In the genomic region with DNA sequence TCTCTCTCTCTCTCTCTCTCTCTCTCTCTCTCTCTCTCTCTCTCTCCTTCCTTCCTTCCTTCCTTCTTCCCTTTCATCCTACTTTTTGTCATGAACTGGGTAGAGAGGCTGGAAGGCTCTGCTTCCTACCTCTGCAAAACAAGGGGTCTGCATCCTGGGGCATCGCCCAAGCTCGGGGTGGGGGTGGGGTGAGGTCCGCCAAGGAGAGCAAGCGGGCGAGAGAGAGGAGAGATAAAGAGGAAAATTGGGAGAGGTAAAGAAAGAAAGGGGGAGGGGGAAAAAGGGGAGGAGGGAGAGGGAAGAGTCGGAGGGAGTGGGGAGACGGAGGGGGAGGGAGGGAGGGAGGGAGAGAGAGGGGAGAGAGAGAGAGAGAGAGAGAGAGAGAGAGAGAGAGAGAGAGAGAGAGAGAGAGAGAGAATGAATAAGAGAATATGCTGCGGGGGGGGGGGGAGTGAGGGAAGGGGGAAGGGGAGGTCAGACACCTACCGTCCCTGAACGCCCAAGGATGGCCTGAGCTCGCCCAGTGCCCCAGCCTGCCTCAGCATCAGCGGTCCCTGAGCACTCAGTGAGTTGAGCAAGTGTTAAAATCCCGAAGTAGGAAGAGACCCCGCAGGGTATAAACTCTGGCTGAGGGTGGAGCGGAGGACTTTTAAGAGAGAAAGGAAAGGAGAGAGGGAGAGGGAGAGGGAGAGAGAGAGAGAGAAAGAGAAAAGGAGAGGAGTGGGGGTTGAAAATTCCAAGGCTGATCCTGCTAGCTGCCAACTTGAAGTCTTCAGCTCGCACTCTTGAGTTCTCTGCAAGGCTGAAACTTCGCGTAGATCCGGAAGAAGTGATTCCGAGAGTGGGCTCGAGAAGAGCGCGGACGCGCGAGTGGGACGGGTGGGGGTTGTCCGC, we compare ENCODE assay signal across 8 mouse cellular contexts. TPM values are rescaled to one million over a fixed set of nuclear protein-coding genes. Genes with fewer than 3 reads are reported as not detected.
DNase-seq lines count a peak whose midpoint lies in the region; ATAC-seq lines count a peak whose summit lies in the region.

A gene (plus strand): TSS at position 579 of the 894 bp plus-strand sequence.

- no peaks in the 10 kb centered on the region for H3K9me3 ChIP-seq in megakaryocyte, embryonic 14.5 days
- no peaks in the 10 kb centered on the region for H3K9me3 ChIP-seq in forebrain, embryonic 10.5 days
- no peaks in the 10 kb centered on the region for H3K9me3 ChIP-seq in hindbrain, embryonic 13.5 days
- no peaks in the 10 kb centered on the region for H3K9me3 ChIP-seq in midbrain, embryonic 15.5 days

- peaks cover 49% of the 10 kb centered on the region for H3K4me1 ChIP-seq in megakaryocyte, embryonic 14.5 days
- H3K4me1 ChIP-seq in forebrain, embryonic 10.5 days = peaks cover 26% of the 10 kb centered on the region
- peaks cover 18% of the 10 kb centered on the region for H3K4me1 ChIP-seq in hindbrain, embryonic 13.5 days (replicated peaks)
- H3K4me1 ChIP-seq in midbrain, embryonic 15.5 days = peaks cover 12% of the 10 kb centered on the region

- H3K9ac ChIP-seq in hindbrain, embryonic 13.5 days = peak within 1 kb of the TSS; percentile 79
- peak within 1 kb of the TSS; percentile 48 for H3K9ac ChIP-seq in midbrain, embryonic 15.5 days

- WGBS in forebrain, embryonic 10.5 days = 0% methylated on average over 25 of the region's 28 CpGs
- under 1% methylated on average over 27 of the region's 28 CpGs for WGBS in hindbrain, embryonic 13.5 days
- 1% methylated on average over 27 of the region's 28 CpGs for WGBS in midbrain, embryonic 15.5 days

- H3K4me2 ChIP-seq in hindbrain, embryonic 13.5 days = peak within 1 kb of the TSS; percentile 82
- peak within 1 kb of the TSS; percentile 94 for H3K4me2 ChIP-seq in midbrain, embryonic 15.5 days

- H3K36me3 ChIP-seq in megakaryocyte, embryonic 14.5 days (replicated peaks; ENCODE audit: low read length) = peaks cover 16% of the 10 kb centered on the region
- no peaks in the 10 kb centered on the region for H3K36me3 ChIP-seq in forebrain, embryonic 10.5 days (replicated peaks)
- H3K36me3 ChIP-seq in hindbrain, embryonic 13.5 days = no peaks in the 10 kb centered on the region
- H3K36me3 ChIP-seq in midbrain, embryonic 15.5 days (replicated peaks) = no peaks in the 10 kb centered on the region

- ATAC-seq in megakaryocyte, adult 5-6 weeks (ENCODE audit: poor library complexity, severe bottlenecking) = no peak
- ATAC-seq in hindbrain, embryonic 13.5 days (ENCODE audit: low FRiP score) = peak; percentile 53; the same call in 1 of the 2 replicates
- peak; percentile 49 for ATAC-seq in midbrain, embryonic 15.5 days (replicated peaks)

- H3K27me3 ChIP-seq in megakaryocyte, embryonic 14.5 days (replicated peaks) = peaks cover 17% of the 10 kb centered on the region
- peaks cover 57% of the 10 kb centered on the region for H3K27me3 ChIP-seq in forebrain, embryonic 10.5 days (ENCODE audit: poor library complexity, severe bottlenecking)
- peaks cover 53% of the 10 kb centered on the region for H3K27me3 ChIP-seq in hindbrain, embryonic 13.5 days
- 0 out of 2 replicates have a peak, but pooled peaks cover 3% of the 10 kb centered on the region for H3K27me3 ChIP-seq in midbrain, embryonic 15.5 days (replicated peaks)

- peak within 1 kb of the TSS; percentile 97 for H3K4me3 ChIP-seq in megakaryocyte, embryonic 14.5 days (replicated peaks)
- H3K4me3 ChIP-seq in forebrain, embryonic 10.5 days = peak within 1 kb of the TSS; percentile 76
- peak within 1 kb of the TSS; percentile 69 for H3K4me3 ChIP-seq in hindbrain, embryonic 13.5 days
- H3K4me3 ChIP-seq in midbrain, embryonic 15.5 days = peak within 1 kb of the TSS; percentile 56

- H3K27ac ChIP-seq in forebrain, embryonic 10.5 days = peak within 1 kb of the TSS; percentile 86
- peak within 1 kb of the TSS; percentile 52 for H3K27ac ChIP-seq in hindbrain, embryonic 13.5 days
- H3K27ac ChIP-seq in midbrain, embryonic 15.5 days = peak within 1 kb of the TSS; percentile 16

- DNase-seq in forebrain, embryonic 10.5 days (ENCODE audit: extremely low spot score, low spot score) = no peak
- no peak for DNase-seq in left cerebral cortex, adult 11 months (ENCODE audit: low spot score)
- no peak for DNase-seq in thymus, adult 18-20 months
- DNase-seq in testis, postnatal 14 days (ENCODE audit: low spot score) = no peak

RNA-seq across cellular contexts. Expression of the gene that starts here (rescaled TPM):
- 3.9 and 4.4 TPM in 2 replicates for polyA plus RNA-seq in megakaryocyte, embryonic 14.5 days (2012; ENCODE audit: insufficient read depth, low replicate concordance)
- not detected in 2 replicates for total RNA-seq in megakaryocyte, adult 5-6 weeks (2015)
- total RNA-seq in megakaryocyte, adult 5-6 weeks (2017) = not detected in 2 replicates
- polyA plus RNA-seq in forebrain, embryonic 10.5 days (2016; fragmentation: Nextera tagmentation; extraction: Ambion mirVana) = 1.1 and 1.3 TPM in 2 replicates
- polyA plus RNA-seq in hindbrain, embryonic 13.5 days (2015; fragmentation: Nextera tagmentation; extraction: Ambion mirVana) = 1.4 and 1.6 TPM in 2 replicates
- 2.5 and 2.9 TPM in 2 replicates for polyA plus RNA-seq in midbrain, embryonic 15.5 days (2015; fragmentation: Nextera tagmentation; extraction: Ambion mirVana)

Comparison
In these comparisons a context has a peak if more than half of its experiments do, and no peak if none do; other contexts are left out.
1. H3K27ac ChIP-seq: peak in every context shown above with its lines; median percentile 86 in forebrain, embryonic 10.5 days; 52 in hindbrain, embryonic 13.5 days; 16 in midbrain, embryonic 15.5 days.